Mouse (Mus musculus) kidney, adult 2 months (tissue): ENCODE results near the gene Zfp81. TPM values are rescaled to one million over a fixed set of nuclear protein-coding genes. Genes with fewer than 3 reads are reported as not detected.
"Not testable (repeated sequence)": the region's sequence is repeated elsewhere in the genome, so short reads cannot be mapped to it uniquely, and the experiment has no call there.

Experiments
- DNase-seq: peaks from one replicate; pipeline ENCODE4 v3.0.0; 2021
- H3K27ac ChIP-seq: fragments of 200-500 bp; 2 replicates; pipeline ENCODE4 v1.5.1; 2012; ENCODE audit warnings: low read depth, low read length, control low read depth, inconsistent platforms; ENCODE audit not compliant: insufficient read depth
- H3K27me3 ChIP-seq: fragments of 200-500 bp; replicated peaks from 2 replicates; pipeline ENCODE4 v1.6.1; 2012; ENCODE audit warnings: mild to moderate bottlenecking, moderate library complexity, low read length, inconsistent platforms; ENCODE audit not compliant: control insufficient read depth, insufficient read depth
- H3K36me3 ChIP-seq: fragments of 200-500 bp; 2 replicates; pipeline ENCODE4 v1.6.1; 2012; ENCODE audit warnings: mild to moderate bottlenecking, moderate library complexity, low read length, inconsistent platforms; ENCODE audit not compliant: control insufficient read depth, insufficient read depth
- H3K4me1 ChIP-seq: fragments of 200-500 bp; 2 replicates; pipeline ENCODE4 v1.6.1; 2011; ENCODE audit warnings: low read length; ENCODE audit not compliant: control insufficient read depth, insufficient read depth
- H3K4me3 ChIP-seq: fragments of 200-500 bp; 2 replicates; pipeline ENCODE4 v1.5.1; 2011; ENCODE audit warnings: mild to moderate bottlenecking, low read depth, low read length, control low read depth; ENCODE audit not compliant: insufficient read depth
- CTCF ChIP-seq: fragments of 200-500 bp; conservative IDR thresholded peaks from 2 replicates; pipeline ENCODE4 v1.5.1; 2011; ENCODE audit warnings: low read depth, mild to moderate bottlenecking, control low read depth, low read length, moderate library complexity, mixed read lengths; ENCODE audit not compliant: insufficient read depth, insufficient read length
- POLR2A ChIP-seq: fragments of 200-500 bp; IDR thresholded peaks from one replicate; pipeline ENCODE4 v1.6.1; 2011; ENCODE audit warnings: low read depth, low read length, control low read depth
- WGBS: fragments of 180-500 bp; shearing (Covaris S2); methylation state at CpG from one replicate; pipeline ENCODE4 v1.1.7; 2018; 5-methylcytosine and 5-hydroxymethylcytosine counted together
- polyA plus RNA-seq: library from polyadenylated mRNA; depleted of rRNA; stranded (reverse); fragments of >200 nt; gene quantifications from 2 replicates; pipeline ENCODE4 v1.2.3, GENCODE M21; 2012; rRNA removed

Zfp81 gene
- polyA plus RNA-seq = 0.76 and 1.1 TPM in 2 replicates

- peak within 1 kb of the TSS; percentile 0; the same call in 1 of the 2 replicates for H3K27ac ChIP-seq
- no peaks in the 10 kb centered on the region for H3K36me3 ChIP-seq
- H3K4me3 ChIP-seq = peak within 1 kb of the TSS; percentile 74
- H3K27me3 ChIP-seq = no peaks in the 10 kb centered on the region
- 3% methylated on average over 47 of the region's 47 CpGs for WGBS
- H3K4me1 ChIP-seq = no peaks in the 10 kb centered on the region
- DNase-seq = peak; percentile 95
- peak; percentile 49 for TF ChIP-seq POLR2A
- TF ChIP-seq CTCF = 0 out of 2 replicates have a peak, but pooled peaks have one; percentile 6
Measured at GRCm38 (mm10) chr17:33358411-33359384, at the start of gene Zfp81. TSS of gene Zfp81 (minus strand) at chr17:33358878.

DNA sequence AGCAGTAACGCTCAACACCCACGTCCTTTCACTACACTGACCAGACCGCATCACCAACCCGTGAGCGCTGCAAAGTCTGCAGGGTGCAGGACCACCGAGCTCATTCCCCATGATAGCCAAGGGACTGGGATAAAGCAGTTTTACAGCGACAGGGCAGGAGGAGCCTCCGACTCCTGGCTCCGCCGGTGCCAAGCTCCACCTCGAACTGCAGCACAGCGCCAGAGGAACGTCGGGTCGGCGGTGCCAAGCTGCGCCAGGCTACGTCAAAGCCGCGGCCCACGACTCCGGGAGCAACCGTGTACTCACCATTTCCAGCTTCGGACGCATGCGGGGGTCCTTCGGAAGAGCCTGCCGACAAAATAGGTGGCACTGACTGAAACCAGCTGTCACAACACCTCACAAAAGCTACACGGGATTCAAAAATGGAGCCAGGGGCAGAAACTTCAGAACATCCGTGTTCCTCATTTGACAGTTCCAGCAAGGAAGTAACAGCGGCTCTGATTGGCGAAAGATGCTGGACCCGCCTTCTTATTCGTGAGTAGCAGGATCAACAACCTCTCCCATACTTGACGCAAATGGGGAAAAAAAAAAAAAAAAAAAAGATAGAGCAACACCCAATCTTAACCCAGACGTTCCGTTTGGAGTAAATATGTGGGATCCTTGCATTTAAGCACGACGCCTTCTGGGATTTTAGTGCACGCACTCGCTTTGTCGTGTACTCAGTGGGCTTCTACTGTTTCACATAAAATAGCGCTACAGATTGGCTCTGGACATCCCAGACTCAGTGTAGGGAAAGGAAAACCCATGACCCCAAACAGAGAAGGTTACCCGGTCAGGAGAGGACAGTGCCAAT, 35.7 kb upstream of the Zfp81 start, which contains the start of gene Zfp101:
Gene Zfp101 (minus strand): TSS at position 460 of the 853 bp plus-strand sequence.
- peak; percentile 98 for DNase-seq
- no peaks in the 10 kb centered on the region for H3K36me3 ChIP-seq
- H3K27ac ChIP-seq = peak within 1 kb of the TSS; percentile 96

GRCm38 (mm10) chr17:33392271-33392670, 33.6 kb upstream of the Zfp81 start:
- TF ChIP-seq POLR2A (no peak), CTCF (no peak)
- DNase-seq = peak; percentile 68
- H3K27me3 ChIP-seq = no peaks in the 10 kb centered on the region
- H3K27ac ChIP-seq = peak overlapping the region; percentile 46; the same call in 1 of the 2 replicates
- no peaks in the 10 kb centered on the region for H3K36me3 ChIP-seq
- H3K4me3 ChIP-seq = no peak overlapping the region
- peaks cover 21% of the 10 kb centered on the region; the same call in 1 of the 2 replicates for H3K4me1 ChIP-seq
- 70% methylated on average over 5 of the region's 5 CpGs for WGBS

More for the DNA sequence above, 35.7 kb upstream of the Zfp81 start, which contains the start of gene Zfp101:
- WGBS = under 1% methylated on average over 44 of the region's 44 CpGs
- TF ChIP-seq CTCF (no peak), POLR2A (peak; percentile 20)
- Histone ChIP-seq H3K4me3 (peak within 1 kb of the TSS; percentile 100), H3K27me3 (no peaks in the 10 kb centered on the region), H3K4me1 (peaks cover 21% of the 10 kb centered on the region; the same call in 1 of the 2 replicates)

DNA sequence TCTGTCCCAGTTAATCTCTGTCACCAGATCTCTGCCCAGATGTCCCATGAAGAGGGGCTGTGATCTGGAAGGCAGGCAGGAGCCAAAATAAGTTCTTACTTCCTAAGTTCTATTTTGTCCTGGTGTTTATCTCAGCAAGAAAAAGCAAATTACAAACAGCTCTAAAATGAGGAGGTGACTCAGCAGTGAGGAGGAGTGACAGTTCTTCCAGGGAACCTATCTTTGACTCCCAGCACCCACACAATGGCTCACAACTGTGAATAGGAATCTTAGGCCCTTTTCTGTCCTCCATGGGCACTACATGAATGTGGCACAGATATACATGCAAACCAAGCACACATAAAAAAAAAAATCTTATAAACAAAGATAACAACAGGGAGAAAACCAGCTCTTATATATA, 27.0 kb upstream of the Zfp81 start:
- no peak overlapping the region for H3K27ac ChIP-seq
- H3K27me3 ChIP-seq = no peaks in the 10 kb centered on the region
- peaks cover 12% of the 10 kb centered on the region for H3K36me3 ChIP-seq
- DNase-seq = no peak
- H3K4me3 ChIP-seq = no peak overlapping the region
- TF ChIP-seq POLR2A (no peak), CTCF (no peak)
- H3K4me1 ChIP-seq = no peaks in the 10 kb centered on the region

DNA sequence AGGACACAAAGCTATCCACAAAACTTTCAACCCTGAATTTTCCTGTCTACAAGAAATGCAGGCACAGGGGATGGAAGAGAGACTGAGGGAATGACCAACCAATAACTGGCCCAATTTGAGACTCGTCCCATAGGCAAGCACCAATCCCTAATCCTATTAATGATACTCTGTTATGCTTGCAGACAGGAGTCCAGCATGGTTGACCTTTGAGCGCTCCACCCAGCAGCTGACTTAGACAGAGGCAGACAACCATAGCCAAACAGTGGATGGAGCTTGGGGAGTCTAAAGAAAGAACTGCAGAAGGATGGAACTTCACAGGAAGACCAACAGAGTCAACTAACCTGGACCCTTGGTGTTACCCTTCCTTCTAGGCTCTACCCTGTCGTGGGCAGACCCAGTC, 14.1 kb upstream of the Zfp81 start:
- Histone ChIP-seq H3K4me3 (no peak overlapping the region), H3K36me3 (no peaks in the 10 kb centered on the region), H3K4me1 (no peaks in the 10 kb centered on the region; the same call in 1 of the 2 replicates), H3K27me3 (no peaks in the 10 kb centered on the region), H3K27ac (peak overlapping the region; percentile 48; the same call in 1 of the 2 replicates)
- WGBS = 68% methylated on average over 3 of the region's 3 CpGs
- DNase-seq = peak; percentile 75
- TF ChIP-seq POLR2A = no peak
- TF ChIP-seq CTCF = no peak

- 96% methylated on average over 1 of the region's 1 CpGs for WGBS
- Histone ChIP-seq H3K27me3 (no peaks in the 10 kb centered on the region), H3K27ac (no peak overlapping the region), H3K4me1 (no peaks in the 10 kb centered on the region), H3K4me3 (no peak overlapping the region), H3K36me3 (no peaks in the 10 kb centered on the region)
- TF ChIP-seq POLR2A (no peak), CTCF (no peak)
- no peak for DNase-seq
Measured at GRCm38 (mm10) chr17:33352981-33353380, 5.7 kb downstream of the Zfp81 start.

GRCm38 (mm10) chr17:33289876-33290149, 68.9 kb downstream of the Zfp81 start:
- H3K27ac ChIP-seq, H3K36me3 ChIP-seq, H3K27me3 ChIP-seq, H3K4me1 ChIP-seq, H3K4me3 ChIP-seq, DNase-seq: not testable (repeated sequence)
- WGBS = no CpG with 5 or more reads among the region's 9 CpGs

DNA sequence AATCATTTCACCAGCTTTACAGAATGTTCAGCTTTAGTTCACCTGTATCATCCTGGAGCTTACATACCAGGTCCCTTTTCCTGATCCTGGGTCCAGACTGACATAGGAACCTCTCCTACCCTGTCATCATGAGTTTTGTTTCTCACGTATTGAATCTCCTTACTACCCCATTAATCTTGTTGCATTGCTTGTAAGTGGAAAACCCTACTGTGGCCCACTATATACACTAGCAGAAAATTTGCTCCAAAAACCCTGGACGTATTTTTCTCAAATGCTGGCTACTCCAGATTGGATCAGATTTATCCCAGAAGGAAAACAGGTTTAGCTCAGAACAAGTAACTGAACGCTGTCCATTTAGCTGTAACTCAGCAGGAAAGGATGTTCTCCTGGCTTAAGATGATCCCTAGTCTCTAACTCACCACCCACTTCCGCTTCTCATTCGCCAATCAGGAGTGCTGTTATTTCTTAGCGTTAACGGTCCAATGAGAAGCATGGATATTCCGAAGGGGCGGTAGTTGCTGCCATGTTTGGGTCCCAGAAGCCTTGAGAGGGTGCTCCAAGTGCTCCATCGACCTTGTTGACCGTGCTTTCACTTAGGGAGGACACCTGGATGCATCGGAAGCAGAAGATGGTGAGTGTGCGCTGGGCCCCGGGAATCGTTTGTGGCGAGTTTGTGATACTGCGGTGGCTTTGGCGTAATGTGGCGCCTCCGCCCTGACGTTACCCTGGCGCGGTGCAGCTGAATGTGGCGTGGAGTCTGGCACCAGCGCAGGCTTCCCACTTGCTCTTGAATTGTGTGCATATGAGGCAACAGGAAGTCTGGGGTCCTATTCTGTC, 69.4 kb downstream of the Zfp81 start, which contains the start of gene Zfp955b:
Gene Zfp955b (plus strand): TSS at position 506 of the 837 bp plus-strand sequence.
- not testable (repeated sequence) for H3K27me3 ChIP-seq, H3K4me3 ChIP-seq, DNase-seq, H3K4me1 ChIP-seq, H3K27ac ChIP-seq, H3K36me3 ChIP-seq
- WGBS = no CpG with 5 or more reads among the region's 25 CpGs
